Mouse (Mus musculus) gastrocnemius, postnatal 36 days (tissue): ENCODE results near the gene Csf2rb2. TPM values are rescaled to one million over a fixed set of nuclear protein-coding genes. Genes with fewer than 3 reads are reported as not detected.
"Not testable (repeated sequence)": the region's sequence is repeated elsewhere in the genome, so short reads cannot be mapped to it uniquely, and the experiment has no call there.

Source experiments
- DNase-seq, 2 experiments: peaks; one replicate each; pipeline ENCODE4 v3.0.0; 2022
- intact Hi-C: fragments of 180-260 bp; cut with DNase I; formaldehyde crosslinking; loops from one replicate; pipeline ENCODE4 v1.15.1; 2025
- total RNA-seq, 2 experiments: library from RNA; stranded (reverse); gene quantifications; 2 replicates each; pipeline ENCODE4 v1.2.3; 2021

Csf2rb2 gene
- total RNA-seq, 2 experiments from 2014 or later = 0.31 to 0.44 TPM

DNA sequence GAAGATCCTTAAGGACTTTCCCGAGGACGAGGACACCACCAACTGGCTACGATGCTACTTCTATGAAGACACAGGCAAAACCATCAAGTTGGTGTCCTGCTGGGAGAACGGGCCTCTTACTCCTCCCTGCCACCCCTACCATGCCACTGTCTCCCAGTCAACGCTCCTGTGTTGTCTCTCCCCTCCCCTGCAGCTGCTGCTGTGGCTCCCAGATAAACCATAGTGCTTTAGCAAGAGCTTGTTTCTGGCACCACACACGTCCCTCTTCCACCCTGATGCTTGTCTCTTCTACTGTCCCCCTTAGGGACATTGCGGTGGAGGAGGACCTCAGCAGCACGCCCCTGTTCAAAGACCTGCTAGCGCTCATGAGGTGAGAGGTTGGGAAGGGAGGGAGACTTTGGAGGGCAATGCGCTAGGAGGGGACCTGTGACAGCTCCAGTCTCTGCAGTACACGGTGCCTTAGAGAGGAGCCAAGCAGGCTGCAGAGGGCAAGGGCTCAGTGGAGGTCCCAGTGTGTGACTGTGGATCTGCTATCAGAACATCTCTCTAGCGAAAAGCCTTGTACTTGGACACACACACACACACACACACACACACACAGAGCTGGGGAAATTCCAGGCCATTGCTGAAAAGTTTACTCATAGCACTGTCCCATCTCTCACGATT lies 44.7 kb downstream of the Csf2rb2 start:
- no peak for DNase-seq
- intact Hi-C loops = no loop called here

DNA sequence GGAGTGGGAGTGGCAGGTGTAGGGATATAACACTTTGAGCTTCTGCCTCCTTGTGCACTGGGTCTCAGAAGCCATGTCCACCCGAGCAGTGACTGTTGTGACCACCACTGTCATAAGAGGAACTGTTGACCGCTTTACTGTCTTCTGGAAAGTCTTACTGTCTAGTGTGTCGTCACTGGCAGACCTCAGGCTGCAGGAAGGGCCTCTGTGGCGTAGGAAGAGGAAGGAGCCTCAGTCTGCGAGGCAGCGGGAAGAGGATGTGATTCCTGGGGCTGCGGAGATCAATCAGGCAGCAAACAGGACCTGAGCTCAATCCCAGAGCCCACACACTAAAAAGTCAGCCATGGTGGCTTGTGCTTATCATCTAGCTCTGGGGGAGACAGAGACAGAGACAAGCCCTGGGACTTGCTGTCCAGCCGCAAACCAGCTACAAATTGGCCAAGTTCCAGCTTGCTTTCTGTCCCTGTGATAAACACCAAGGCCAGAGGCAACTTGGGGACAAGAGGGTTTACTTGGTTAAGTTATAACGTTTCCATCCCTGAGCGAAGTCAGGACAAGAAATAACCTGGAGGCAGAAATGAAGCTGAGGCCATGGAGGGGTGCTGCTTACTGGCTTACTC lies 47.2 kb downstream of the Csf2rb2 start:
- no peak for DNase-seq
- intact Hi-C loops = loop anchor here (2.0 kb wide), 2 partner anchors 28 to 164 kb away; no protein-coding TSS in a partner anchor

DNA sequence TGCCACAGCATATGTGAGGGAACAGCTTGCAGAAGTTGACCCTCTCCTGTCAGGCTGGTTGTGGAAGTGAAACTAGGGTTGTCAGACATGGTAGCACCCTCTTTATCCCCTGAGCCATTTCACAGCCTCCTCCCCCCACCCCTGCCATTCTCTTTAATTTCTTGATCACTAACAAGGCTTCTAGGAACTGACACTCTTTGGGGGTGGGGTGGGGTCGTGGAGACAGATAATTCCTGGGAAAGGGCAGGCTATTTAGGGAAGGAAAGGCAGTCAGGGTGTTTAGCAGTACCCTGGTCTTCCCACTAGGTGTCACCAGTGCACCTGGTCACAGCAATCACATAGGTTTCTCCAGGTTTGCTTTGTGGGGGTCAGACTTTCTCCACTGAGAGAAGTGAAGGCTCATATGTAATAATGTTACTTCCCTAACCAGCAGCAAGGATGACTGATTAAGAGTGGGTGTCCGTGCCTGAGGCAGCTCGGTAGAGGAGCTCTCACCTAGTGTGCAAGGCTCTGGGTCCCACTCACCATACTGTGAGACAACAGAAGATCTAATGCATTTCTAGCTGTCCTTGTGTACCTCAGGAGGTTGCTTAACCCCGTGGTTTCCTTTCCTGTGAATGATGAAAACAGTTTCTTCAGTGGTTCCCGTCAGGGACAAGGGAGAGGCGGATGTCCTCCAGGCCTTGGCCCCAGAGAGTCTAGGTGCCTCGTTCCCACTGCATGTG lies 48.0 kb downstream of the Csf2rb2 start:
- intact Hi-C loops = loop anchor here (1.0 to 2.0 kb wide), 4 partner anchors 29 to 165 kb away; no protein-coding TSS in a partner anchor
- peak in 1 of 2 experiments; percentile 59 for DNase-seq

GRCm38 (mm10) chr15:78256602-78257259 lies 48.8 kb downstream of the Csf2rb2 start:
- not testable (repeated sequence) for DNase-seq
- intact Hi-C loops = loop anchor here (1.0 to 2.0 kb wide), 2 partner anchors 64 to 83 kb away; no protein-coding TSS in a partner anchor

DNA sequence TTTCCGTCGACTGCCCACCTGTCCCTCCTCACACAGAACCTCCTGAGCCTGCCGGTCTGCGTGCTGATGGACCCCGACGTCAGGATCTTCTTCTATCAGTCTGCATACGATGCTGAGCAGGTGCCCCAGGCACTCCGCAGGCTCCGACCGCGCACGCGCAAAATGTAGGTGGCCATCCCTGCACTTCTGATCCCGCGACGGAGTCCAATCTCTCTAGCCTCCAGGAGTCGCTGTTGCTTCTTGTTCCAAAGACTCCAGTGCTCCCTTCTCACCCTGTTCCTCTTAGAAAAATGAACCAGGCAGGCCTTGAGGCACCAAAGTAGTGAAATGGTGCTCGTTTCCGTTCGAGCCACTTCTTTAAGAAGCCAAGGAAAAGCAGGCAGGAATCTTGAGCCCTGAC lies 50.8 kb downstream of the Csf2rb2 start:
- intact Hi-C loops = loop anchor here (5.0 kb wide), 2 partner anchors 72 to 272 kb away; no protein-coding TSS in a partner anchor

GRCm38 (mm10) chr15:78248410-78248809 lies 57.1 kb downstream of the Csf2rb2 start:
- intact Hi-C loops = no loop called here
- no peak for DNase-seq

More for the DNA sequence above, 50.8 kb downstream of the Csf2rb2 start:
- no peak for DNase-seq

DNA sequence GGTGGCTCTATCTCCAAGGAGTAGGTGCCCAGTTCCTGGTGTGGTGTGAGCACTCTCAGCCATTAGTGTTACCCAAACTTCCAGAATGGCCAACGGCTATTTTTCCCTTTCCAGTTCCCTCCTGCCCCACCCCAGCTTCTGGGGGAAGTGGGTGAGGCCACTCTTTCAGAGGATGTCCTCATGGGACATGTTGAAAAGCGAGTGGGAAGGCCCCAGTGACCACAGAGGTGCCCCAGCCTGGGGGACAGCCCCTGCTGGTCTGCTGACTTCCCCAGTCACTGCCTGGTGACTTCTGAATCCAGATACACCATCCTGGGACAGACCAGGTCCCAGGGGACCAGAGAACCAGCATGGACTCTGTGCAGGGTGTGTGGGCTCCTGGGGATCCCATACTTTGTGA lies 57.9 kb downstream of the Csf2rb2 start:
- intact Hi-C loops = no loop called here

GRCm38 (mm10) chr15:78246143-78247116 lies 59.1 kb downstream of the Csf2rb2 start:
- DNase-seq = no peak
- intact Hi-C loops = no loop called here

More for the DNA sequence above, 57.9 kb downstream of the Csf2rb2 start:
- no peak for DNase-seq

DNA sequence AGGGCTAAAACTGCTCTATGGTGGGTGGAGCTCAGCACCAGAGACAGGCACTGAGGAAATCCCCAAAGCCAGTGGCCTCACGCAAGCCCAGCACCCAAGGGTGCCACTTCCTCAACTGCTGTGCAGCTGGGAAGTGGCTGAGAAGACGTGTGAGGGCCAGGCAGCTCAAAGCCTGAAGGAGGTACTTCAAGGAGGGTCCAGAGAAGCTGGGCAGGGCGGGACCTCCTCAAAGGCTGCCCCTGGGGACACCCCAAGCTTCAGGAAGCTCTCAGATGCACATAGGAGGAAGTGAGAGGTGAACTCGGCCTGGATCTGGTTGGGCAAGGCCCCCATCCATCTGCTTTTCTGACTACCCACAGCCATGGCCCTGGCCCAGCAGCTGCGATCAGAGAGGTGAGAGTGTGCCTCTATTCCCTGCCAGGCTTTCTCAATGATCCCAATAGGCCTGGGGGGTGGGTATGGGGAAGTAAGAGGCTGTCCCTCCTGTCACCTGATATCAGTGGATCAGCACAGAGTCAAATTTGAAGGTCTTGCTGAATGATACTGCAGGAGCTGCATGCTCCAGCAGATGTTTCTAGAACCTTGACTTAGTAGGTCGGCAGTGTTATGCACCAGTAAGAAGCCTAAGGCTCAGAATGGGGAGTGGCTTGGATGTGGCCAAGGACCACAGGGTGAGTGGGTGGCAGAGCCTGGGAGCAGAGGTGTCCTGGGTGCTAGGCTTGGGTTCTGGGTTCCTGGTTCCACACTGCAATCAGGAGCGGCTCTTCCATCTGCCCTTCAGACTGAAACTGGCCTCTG lies 60.6 kb downstream of the Csf2rb2 start, which contains the start of gene Ncf4:
TSS of gene Ncf4 (plus strand) at position 107 of the 798 bp plus-strand sequence.
- intact Hi-C loops = no loop called here

GRCm38 (mm10) chr15:78243774-78244173 lies 61.7 kb downstream of the Csf2rb2 start:
- DNase-seq = no peak

More for the DNA sequence above, 60.6 kb downstream of the Csf2rb2 start, which contains the start of gene Ncf4:
- no peak for DNase-seq

GRCm38 (mm10) chr15:78243061-78243460 lies 62.5 kb downstream of the Csf2rb2 start:
- intact Hi-C loops = no loop called here
- DNase-seq = peak in 1 of 2 experiments; percentile 43

More at GRCm38 (mm10) chr15:78243774-78244173, 61.7 kb downstream of the Csf2rb2 start:
- intact Hi-C loops = no loop called here

DNA sequence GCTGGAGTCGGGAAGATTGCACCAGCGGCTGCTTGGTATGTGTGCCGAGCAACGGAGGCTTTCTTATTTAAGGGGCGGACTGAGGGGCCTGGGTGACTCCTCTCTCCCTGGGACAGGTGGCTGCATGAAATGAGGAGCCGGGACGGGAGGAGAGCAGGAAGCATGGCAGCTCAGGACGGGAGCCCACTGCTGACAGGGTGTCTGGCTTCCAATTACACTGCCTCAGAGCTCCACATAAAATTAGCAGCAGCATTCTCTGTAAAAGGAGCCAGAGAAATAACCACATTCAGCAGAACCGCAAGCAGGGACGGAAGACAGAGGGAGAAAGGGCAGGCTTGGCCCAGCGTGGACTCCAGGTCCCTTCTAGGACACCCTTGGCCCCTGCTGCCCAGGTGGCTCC lies 64.2 kb downstream of the Csf2rb2 start:
- DNase-seq = peak in 1 of 2 experiments; percentile 30
- intact Hi-C loops = no loop called here

- no peak for DNase-seq
- intact Hi-C loops = loop anchor here (5.0 kb wide), 1 partner anchor 38 kb away; no protein-coding TSS in a partner anchor
Measured at GRCm38 (mm10) chr15:78239956-78240617, 65.4 kb downstream of the Csf2rb2 start.

GRCm38 (mm10) chr15:78239453-78239852 lies 66.1 kb downstream of the Csf2rb2 start:
- intact Hi-C loops = loop anchor here (5.0 kb wide), 1 partner anchor 37 kb away; no protein-coding TSS in a partner anchor
- DNase-seq = peak in 1 of 2 experiments; percentile 54

DNA sequence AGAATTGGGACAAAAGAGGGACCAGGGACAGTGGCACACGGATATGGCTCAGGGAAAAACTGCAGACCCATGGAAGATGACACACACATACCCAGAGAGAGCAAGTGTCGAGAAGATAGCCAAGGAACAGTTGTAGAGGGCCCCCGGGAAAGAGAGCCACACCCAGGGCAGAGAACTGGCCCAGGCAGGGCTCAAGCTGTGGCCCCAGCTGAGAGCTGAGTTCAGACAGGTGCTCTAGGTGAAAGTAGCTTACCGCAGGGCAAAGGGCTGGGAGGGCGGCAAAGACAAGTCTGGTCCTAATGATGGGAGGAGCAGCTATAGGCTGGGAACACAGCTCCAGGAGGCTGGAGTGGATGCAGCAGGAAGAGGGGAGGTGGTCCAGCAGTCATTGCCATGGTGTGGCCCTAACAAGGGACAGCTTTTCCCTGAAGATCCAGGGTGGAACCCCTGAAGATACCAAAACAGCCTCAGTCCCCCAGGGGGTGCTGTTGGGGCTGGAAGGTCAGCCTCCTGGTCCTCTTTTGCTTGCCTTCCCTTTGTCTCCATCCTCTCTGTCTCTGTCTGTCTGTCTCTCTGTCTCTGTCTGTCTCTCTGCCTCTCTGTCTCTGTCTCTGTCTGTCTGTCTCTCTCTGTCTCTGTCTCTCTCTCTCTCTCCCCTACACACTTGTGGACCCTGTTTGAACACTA lies 70.6 kb downstream of the Csf2rb2 start:
- peak in 1 of 2 experiments; percentile 8 for DNase-seq
- intact Hi-C loops = loop anchor here (5.0 kb wide), 1 partner anchor 33 kb away; no protein-coding TSS in a partner anchor
